Mouse (Mus musculus) lung, postnatal 4 days (tissue): ENCODE data around the gene Tmem108.
A peak's percentile ranks its signal among the peaks of the same experiment; 100 is the strongest.

Experiments used
- DNase-seq, 2 experiments: peaks; one replicate each; pipeline ENCODE4 v3.0.0; 2021

Gene Tmem108

GRCm38 (mm10) chr9:103716002-103716401 is 45.6 kb downstream of the Tmem108 start:
- no peak for DNase-seq

GRCm38 (mm10) chr9:103715352-103715751 is 46.3 kb downstream of the Tmem108 start:
- DNase-seq = no peak

- DNase-seq = no peak
Observed at GRCm38 (mm10) chr9:103713230-103713629, 48.4 kb downstream of the Tmem108 start.

- DNase-seq = no peak
Observed at GRCm38 (mm10) chr9:103712711-103713110, 48.9 kb downstream of the Tmem108 start.

GRCm38 (mm10) chr9:103709694-103710093 is 51.9 kb downstream of the Tmem108 start:
- DNase-seq = peak in 1 of 2 experiments; percentile 34

- peak; percentile 16 to 32 for DNase-seq
Observed at GRCm38 (mm10) chr9:103708514-103709173, 53.0 kb downstream of the Tmem108 start.

GRCm38 (mm10) chr9:103707857-103708256 is 53.8 kb downstream of the Tmem108 start:
- DNase-seq = no peak

- no peak for DNase-seq
Observed at GRCm38 (mm10) chr9:103707000-103707790, 54.4 kb downstream of the Tmem108 start.

GRCm38 (mm10) chr9:103705717-103706116 is 55.9 kb downstream of the Tmem108 start:
- DNase-seq = no peak

GRCm38 (mm10) chr9:103703014-103703413 is 58.6 kb downstream of the Tmem108 start:
- no peak for DNase-seq

GRCm38 (mm10) chr9:103702452-103702851 is 59.2 kb downstream of the Tmem108 start:
- DNase-seq = no peak

GRCm38 (mm10) chr9:103701448-103701847 is 60.2 kb downstream of the Tmem108 start:
- no peak for DNase-seq

GRCm38 (mm10) chr9:103700240-103700639 is 61.4 kb downstream of the Tmem108 start:
- DNase-seq = no peak

- no peak for DNase-seq
Observed at GRCm38 (mm10) chr9:103696967-103697366, 64.7 kb downstream of the Tmem108 start.

- no peak for DNase-seq
Observed at GRCm38 (mm10) chr9:103693826-103694225, 67.8 kb downstream of the Tmem108 start.

- DNase-seq = no peak
Observed at GRCm38 (mm10) chr9:103692699-103693098, 68.9 kb downstream of the Tmem108 start.

- no peak for DNase-seq
Observed at GRCm38 (mm10) chr9:103691847-103692246, 69.8 kb downstream of the Tmem108 start.

- DNase-seq = no peak
Observed at GRCm38 (mm10) chr9:103690446-103690845, 71.2 kb downstream of the Tmem108 start.

GRCm38 (mm10) chr9:103689697-103690096 is 71.9 kb downstream of the Tmem108 start:
- DNase-seq = no peak

GRCm38 (mm10) chr9:103689006-103689405 is 72.6 kb downstream of the Tmem108 start:
- no peak for DNase-seq

GRCm38 (mm10) chr9:103687130-103687529 is 74.5 kb downstream of the Tmem108 start:
- DNase-seq = no peak

- DNase-seq = no peak
Observed at GRCm38 (mm10) chr9:103681741-103682330, 79.8 kb downstream of the Tmem108 start.

GRCm38 (mm10) chr9:103679234-103679633 is 82.4 kb downstream of the Tmem108 start:
- DNase-seq = no peak

GRCm38 (mm10) chr9:103678531-103679060 is 83.0 kb downstream of the Tmem108 start:
- no peak for DNase-seq
